ENCODE assay signal across 8 mouse cellular contexts in genomic region chr5:30960814-30961213, GRCm38 (mm10). TPM values are rescaled to one million over a fixed set of nuclear protein-coding genes. Genes with fewer than 3 reads are reported as not detected.
DNase-seq lines count a peak whose midpoint lies in the region; ATAC-seq and TF ChIP-seq lines count a peak whose summit lies in the region.

No protein-coding gene starts in this region.

- no peak for DNase-seq in kidney, postnatal 0 days (ENCODE audit: low spot score)
- DNase-seq in kidney, adult 8-10 months, result no peak
- DNase-seq in forebrain, embryonic 10.5 days (ENCODE audit: extremely low spot score, low spot score), result no peak
- no peak for DNase-seq in left cerebral cortex, adult 18-20 months (ENCODE audit: low spot score in 2 of 2)
- DNase-seq in ovary, adult 18-20 months (ENCODE audit: low spot score), result no peak
- DNase-seq in urinary bladder, postnatal 14 days (ENCODE audit: low spot score), result no peak

- peak overlapping the region; percentile 88 for H3K27ac ChIP-seq in kidney, postnatal 0 days
- H3K27ac ChIP-seq in forebrain, embryonic 10.5 days, result peak overlapping the region; percentile 92
- no peak overlapping the region for H3K27ac ChIP-seq in limb, embryonic 15.5 days
- H3K27ac ChIP-seq in neural tube, embryonic 15.5 days (replicated peaks), result peak overlapping the region; percentile 90

- peaks cover 18% of the 10 kb centered on the region; the same call in 1 of the 2 replicates for H3K4me1 ChIP-seq in kidney, postnatal 0 days (replicated peaks; ENCODE audit: insufficient read depth, low read length)
- peaks cover 30% of the 10 kb centered on the region for H3K4me1 ChIP-seq in forebrain, embryonic 10.5 days
- peaks cover 20% of the 10 kb centered on the region for H3K4me1 ChIP-seq in limb, embryonic 15.5 days
- peaks cover 29% of the 10 kb centered on the region for H3K4me1 ChIP-seq in neural tube, embryonic 15.5 days

- 0 out of 2 replicates have a peak, but pooled peaks cover 2% of the 10 kb centered on the region for H3K36me3 ChIP-seq in kidney, postnatal 0 days (ENCODE audit: insufficient read depth, low read length)
- peaks cover 25% of the 10 kb centered on the region for H3K36me3 ChIP-seq in forebrain, embryonic 10.5 days (replicated peaks)
- peaks cover 19% of the 10 kb centered on the region for H3K36me3 ChIP-seq in limb, embryonic 15.5 days
- H3K36me3 ChIP-seq in neural tube, embryonic 15.5 days, result peaks cover 15% of the 10 kb centered on the region

- no peak overlapping the region for H3K9ac ChIP-seq in kidney, postnatal 0 days (ENCODE audit: low read depth, low read length)
- H3K9ac ChIP-seq in limb, embryonic 15.5 days, result no peak overlapping the region
- H3K9ac ChIP-seq in neural tube, embryonic 15.5 days (replicated peaks), result no peak overlapping the region

- no peak for TF ChIP-seq CTCF in kidney, postnatal 0 days (IDR thresholded peaks at IDR 0.05; ENCODE audit: low read depth)

- ATAC-seq in kidney, postnatal 0 days (replicated peaks; ENCODE audit: low FRiP score, low read depth), result no peak
- ATAC-seq in limb, embryonic 15.5 days (ENCODE audit: insufficient number of reproducible peaks, low FRiP score, low TSS enrichment, low read depth), result no peak
- ATAC-seq in neural tube, embryonic 15.5 days (ENCODE audit: low FRiP score), result no peak

- H3K27me3 ChIP-seq in kidney, postnatal 0 days (ENCODE audit: insufficient read depth, low read length), result no peaks in the 10 kb centered on the region
- H3K27me3 ChIP-seq in forebrain, embryonic 10.5 days (ENCODE audit: poor library complexity, severe bottlenecking), result no peaks in the 10 kb centered on the region
- 0 out of 2 replicates have a peak, but pooled peaks cover 4% of the 10 kb centered on the region for H3K27me3 ChIP-seq in limb, embryonic 15.5 days
- peaks cover 4% of the 10 kb centered on the region for H3K27me3 ChIP-seq in neural tube, embryonic 15.5 days (replicated peaks)

- peak overlapping the region; percentile 91; the same call in 1 of the 2 replicates for H3K4me2 ChIP-seq in kidney, postnatal 0 days (ENCODE audit: low read length)
- H3K4me2 ChIP-seq in limb, embryonic 15.5 days, result no peak overlapping the region
- H3K4me2 ChIP-seq in neural tube, embryonic 15.5 days, result peak overlapping the region; percentile 75

- 0 out of 2 replicates have a peak overlapping the region, but pooled peaks have one; percentile 86 for H3K4me3 ChIP-seq in kidney, postnatal 0 days (replicated peaks; ENCODE audit: low read depth, low read length)
- peak overlapping the region; percentile 73 for H3K4me3 ChIP-seq in forebrain, embryonic 10.5 days
- peak overlapping the region; percentile 60; the same call in 1 of the 2 replicates for H3K4me3 ChIP-seq in limb, embryonic 15.5 days
- peak overlapping the region; percentile 90 for H3K4me3 ChIP-seq in neural tube, embryonic 15.5 days (replicated peaks)

- 81% methylated on average over 2 of the region's 2 CpGs for WGBS in kidney, postnatal 0 days
- WGBS in forebrain, embryonic 10.5 days, result 92% methylated on average over 2 of the region's 2 CpGs
- 86% methylated on average over 2 of the region's 2 CpGs for WGBS in limb, embryonic 15.5 days
- 81% methylated on average over 2 of the region's 2 CpGs for WGBS in neural tube, embryonic 15.5 days

- H3K9me3 ChIP-seq in kidney, postnatal 0 days (replicated peaks; ENCODE audit: low read length), result no peaks in the 10 kb centered on the region
- no peaks in the 10 kb centered on the region for H3K9me3 ChIP-seq in forebrain, embryonic 10.5 days
- no peaks in the 10 kb centered on the region for H3K9me3 ChIP-seq in limb, embryonic 15.5 days
- H3K9me3 ChIP-seq in neural tube, embryonic 15.5 days (replicated peaks), result no peaks in the 10 kb centered on the region

RNA-seq across cellular contexts. Expression of gene Preb, which starts 0.7 kb away (rescaled TPM):
- 103 and 117 TPM in 2 replicates for polyA plus RNA-seq in kidney, postnatal 0 days (2015; fragmentation: Nextera tagmentation; extraction: Ambion mirVana)
- 141 and 142 TPM in 2 replicates for polyA plus RNA-seq in forebrain, embryonic 10.5 days (2016; fragmentation: Nextera tagmentation; extraction: Ambion mirVana)
- polyA plus RNA-seq in limb, embryonic 15.5 days (2015; fragmentation: Nextera tagmentation; extraction: Ambion mirVana), result 128 and 137 TPM in 2 replicates
- polyA plus RNA-seq in neural tube, embryonic 15.5 days (2015; fragmentation: Nextera tagmentation; extraction: Ambion mirVana), result 124 and 125 TPM in 2 replicates
- total RNA-seq in left cerebral cortex, adult 18-20 months (2021), result 100 to 1,000 TPM; 121 to 133 TPM

RNA-seq across cellular contexts. Expression of gene Tcf23, which starts 7.6 kb away (rescaled TPM):
- 2.2 and 2.3 TPM in 2 replicates for polyA plus RNA-seq in kidney, postnatal 0 days (2015; fragmentation: Nextera tagmentation; extraction: Ambion mirVana)
- polyA plus RNA-seq in forebrain, embryonic 10.5 days (2016; fragmentation: Nextera tagmentation; extraction: Ambion mirVana), result not detected in 2 replicates
- polyA plus RNA-seq in limb, embryonic 15.5 days (2015; fragmentation: Nextera tagmentation; extraction: Ambion mirVana), result 0.04 and 0.06 TPM in 2 replicates
- 0.13 TPM in 1 of 2 replicates, not detected in the other for polyA plus RNA-seq in neural tube, embryonic 15.5 days (2015; fragmentation: Nextera tagmentation; extraction: Ambion mirVana)
- under 1 TPM; 0.14 to 0.16 TPM for total RNA-seq in left cerebral cortex, adult 18-20 months (2021)

RNA-seq across cellular contexts. Expression of gene Cgref1, which starts 15.4 kb away (rescaled TPM):
- polyA plus RNA-seq in kidney, postnatal 0 days (2015; fragmentation: Nextera tagmentation; extraction: Ambion mirVana), result 47.4 and 52.2 TPM in 2 replicates
- 4.8 and 5.0 TPM in 2 replicates for polyA plus RNA-seq in forebrain, embryonic 10.5 days (2016; fragmentation: Nextera tagmentation; extraction: Ambion mirVana)
- 21.0 and 31.7 TPM in 2 replicates for polyA plus RNA-seq in limb, embryonic 15.5 days (2015; fragmentation: Nextera tagmentation; extraction: Ambion mirVana)
- 68.9 and 80.2 TPM in 2 replicates for polyA plus RNA-seq in neural tube, embryonic 15.5 days (2015; fragmentation: Nextera tagmentation; extraction: Ambion mirVana)
- total RNA-seq in left cerebral cortex, adult 18-20 months (2021), result 10 to 100 TPM; 26.1 to 28.6 TPM

RNA-seq across cellular contexts. Expression of gene Khk, which starts 39.6 kb away (rescaled TPM):
- polyA plus RNA-seq in kidney, postnatal 0 days (2015; fragmentation: Nextera tagmentation; extraction: Ambion mirVana), result 68.9 and 70.6 TPM in 2 replicates
- polyA plus RNA-seq in forebrain, embryonic 10.5 days (2016; fragmentation: Nextera tagmentation; extraction: Ambion mirVana), result 7.8 and 8.9 TPM in 2 replicates
- polyA plus RNA-seq in limb, embryonic 15.5 days (2015; fragmentation: Nextera tagmentation; extraction: Ambion mirVana), result 23.6 and 28.1 TPM in 2 replicates
- 12.7 and 17.0 TPM in 2 replicates for polyA plus RNA-seq in neural tube, embryonic 15.5 days (2015; fragmentation: Nextera tagmentation; extraction: Ambion mirVana)
- 10 to 100 TPM; 15.8 to 19.3 TPM for total RNA-seq in left cerebral cortex, adult 18-20 months (2021)

RNA-seq across cellular contexts. Expression of gene Emilin1, which starts 47.6 kb away (rescaled TPM):
- 204 and 226 TPM in 2 replicates for polyA plus RNA-seq in kidney, postnatal 0 days (2015; fragmentation: Nextera tagmentation; extraction: Ambion mirVana)
- polyA plus RNA-seq in forebrain, embryonic 10.5 days (2016; fragmentation: Nextera tagmentation; extraction: Ambion mirVana), result 78.2 and 78.3 TPM in 2 replicates
- 274 and 287 TPM in 2 replicates for polyA plus RNA-seq in limb, embryonic 15.5 days (2015; fragmentation: Nextera tagmentation; extraction: Ambion mirVana)
- polyA plus RNA-seq in neural tube, embryonic 15.5 days (2015; fragmentation: Nextera tagmentation; extraction: Ambion mirVana), result 24.5 and 52.1 TPM in 2 replicates
- 1 to 10 TPM; 2.6 to 3.6 TPM for total RNA-seq in left cerebral cortex, adult 18-20 months (2021)
